Mouse (Mus musculus): ENCODE results near the gene Dennd5a. TPM values are rescaled to one million over a fixed set of nuclear protein-coding genes. Genes with fewer than 3 reads are reported as not detected.
"Not testable (repeated sequence)": the region's sequence is repeated elsewhere in the genome, so short reads cannot be mapped to it uniquely, and the experiment has no call there.

Dennd5a gene
- polyA plus RNA-seq, 1 experiment from 2014 or later, result 51.4 TPM

- 67% methylated on average over 5 of the region's 5 CpGs for WGBS
- not testable (repeated sequence) for H3K27ac ChIP-seq (ENCODE audit: low read depth); H3K9me3 ChIP-seq (ENCODE audit: low read depth, low read length); H3K4me3 ChIP-seq (ENCODE audit: low read depth, low read length); H3K4me1 ChIP-seq (ENCODE audit: insufficient read depth); H3K27me3 ChIP-seq (ENCODE audit: insufficient read depth, low read length); H3K9ac ChIP-seq; H3K4me2 ChIP-seq; ATAC-seq (ENCODE audit: insufficient read depth)
- peak; percentile 51 for TF ChIP-seq CTCF (IDR thresholded peaks at IDR 0.05; ENCODE audit: low read depth)
- peak; percentile 55 for DNase-seq
- H3K36me3 ChIP-seq (ENCODE audit: insufficient read depth), result peaks cover 64% of the 10 kb centered on the region
Measured at GRCm38 (mm10) chr7:109977131-109977530, 16.9 kb upstream of the Dennd5a start.

- Histone ChIP-seq H3K4me2 (no peak overlapping the region), H3K4me1 (ENCODE audit: insufficient read depth) (no peaks in the 10 kb centered on the region), H3K36me3 (ENCODE audit: insufficient read depth) (peaks cover 55% of the 10 kb centered on the region), H3K9ac (no peak overlapping the region), H3K4me3 (ENCODE audit: low read depth, low read length) (no peak overlapping the region), H3K9me3 (ENCODE audit: low read depth, low read length) (no peaks in the 10 kb centered on the region), H3K27me3 (ENCODE audit: insufficient read depth, low read length) (no peaks in the 10 kb centered on the region), H3K27ac (ENCODE audit: low read depth) (no peak overlapping the region)
- DNase-seq, result no peak
- WGBS, result 86% methylated on average over 6 of the region's 6 CpGs
- TF ChIP-seq CTCF (IDR thresholded peaks at IDR 0.05; ENCODE audit: low read depth), result no peak
- ATAC-seq (ENCODE audit: insufficient read depth), result no peak
Measured at GRCm38 (mm10) chr7:109975966-109976715, 15.9 kb upstream of the Dennd5a start.

GRCm38 (mm10) chr7:109969542-109969941, 9.3 kb upstream of the Dennd5a start:
- H3K9me3 ChIP-seq (ENCODE audit: low read depth, low read length), result no peaks in the 10 kb centered on the region
- peaks cover 9% of the 10 kb centered on the region; the same call in 1 of the 2 replicates for H3K4me1 ChIP-seq (ENCODE audit: insufficient read depth)
- no peak overlapping the region for H3K4me3 ChIP-seq (ENCODE audit: low read depth, low read length)
- no peaks in the 10 kb centered on the region for H3K27me3 ChIP-seq (ENCODE audit: insufficient read depth, low read length)
- ATAC-seq (ENCODE audit: insufficient read depth), result peak; percentile 45; the same call in 1 of the 2 replicates
- H3K36me3 ChIP-seq (ENCODE audit: insufficient read depth), result peaks cover 10% of the 10 kb centered on the region
- peak; percentile 32 for DNase-seq
- no peak for TF ChIP-seq CTCF (IDR thresholded peaks at IDR 0.05; ENCODE audit: low read depth)
- no peak overlapping the region for H3K9ac ChIP-seq
- H3K27ac ChIP-seq (ENCODE audit: low read depth), result peak overlapping the region; percentile 71
- H3K4me2 ChIP-seq, result no peak overlapping the region

GRCm38 (mm10) chr7:109968924-109969450, 8.7 kb upstream of the Dennd5a start:
- ATAC-seq (ENCODE audit: insufficient read depth), result peak; percentile 86
- Histone ChIP-seq H3K9me3 (ENCODE audit: low read depth, low read length) (no peaks in the 10 kb centered on the region), H3K4me3 (ENCODE audit: low read depth, low read length) (no peak overlapping the region), H3K4me2 (no peak overlapping the region), H3K36me3 (ENCODE audit: insufficient read depth) (peaks cover 10% of the 10 kb centered on the region), H3K27ac (ENCODE audit: low read depth) (peak overlapping the region; percentile 71), H3K4me1 (ENCODE audit: insufficient read depth) (peaks cover 9% of the 10 kb centered on the region; the same call in 1 of the 2 replicates), H3K27me3 (ENCODE audit: insufficient read depth, low read length) (no peaks in the 10 kb centered on the region), H3K9ac (no peak overlapping the region)
- TF ChIP-seq CTCF (IDR thresholded peaks at IDR 0.05; ENCODE audit: low read depth), result peak; percentile 31
- peak; percentile 90 for DNase-seq
- 0% methylated on average over 1 of the region's 2 CpGs for WGBS

- peaks cover 7% of the 10 kb centered on the region for H3K36me3 ChIP-seq (ENCODE audit: insufficient read depth)
- no peaks in the 10 kb centered on the region; the same call in 1 of the 2 replicates for H3K9me3 ChIP-seq (ENCODE audit: low read depth, low read length)
- H3K9ac ChIP-seq, result peak overlapping the region; percentile 23; the same call in 1 of the 2 replicates
- H3K4me3 ChIP-seq (ENCODE audit: low read depth, low read length), result no peak overlapping the region
- peaks cover 9% of the 10 kb centered on the region; the same call in 1 of the 2 replicates for H3K4me1 ChIP-seq (ENCODE audit: insufficient read depth)
- WGBS, result 58% methylated on average over 11 of the region's 11 CpGs
- peak; percentile 10; the same call in 1 of the 2 replicates for ATAC-seq (ENCODE audit: insufficient read depth)
- H3K4me2 ChIP-seq, result 0 out of 2 replicates have a peak overlapping the region, but pooled peaks have one; percentile 3
- peak overlapping the region; percentile 31 for H3K27ac ChIP-seq (ENCODE audit: low read depth)
- peak; percentile 81 for DNase-seq
- TF ChIP-seq CTCF (IDR thresholded peaks at IDR 0.05; ENCODE audit: low read depth), result no peak
- H3K27me3 ChIP-seq (ENCODE audit: insufficient read depth, low read length), result no peaks in the 10 kb centered on the region
Measured at GRCm38 (mm10) chr7:109967805-109968579, 7.7 kb upstream of the Dennd5a start.

GRCm38 (mm10) chr7:109965658-109966057, 5.4 kb upstream of the Dennd5a start:
- no peak for DNase-seq
- H3K9ac ChIP-seq, result no peak overlapping the region
- no peaks in the 10 kb centered on the region for H3K27me3 ChIP-seq (ENCODE audit: insufficient read depth, low read length)
- H3K4me2 ChIP-seq, result no peak overlapping the region
- H3K4me1 ChIP-seq (ENCODE audit: insufficient read depth), result peaks cover 11% of the 10 kb centered on the region; the same call in 1 of the 2 replicates
- no peak overlapping the region for H3K27ac ChIP-seq (ENCODE audit: low read depth)
- H3K9me3 ChIP-seq (ENCODE audit: low read depth, low read length), result no peaks in the 10 kb centered on the region; the same call in 1 of the 2 replicates
- H3K4me3 ChIP-seq (ENCODE audit: low read depth, low read length), result no peak overlapping the region
- no peak for TF ChIP-seq CTCF (IDR thresholded peaks at IDR 0.05; ENCODE audit: low read depth)
- no peak for ATAC-seq (ENCODE audit: insufficient read depth)
- H3K36me3 ChIP-seq (ENCODE audit: insufficient read depth), result no peaks in the 10 kb centered on the region

- Histone ChIP-seq H3K4me3 (ENCODE audit: low read depth, low read length) (no peak overlapping the region), H3K36me3 (ENCODE audit: insufficient read depth) (no peaks in the 10 kb centered on the region), H3K27ac (ENCODE audit: low read depth) (no peak overlapping the region), H3K9ac (no peak overlapping the region), H3K4me2 (no peak overlapping the region), H3K27me3 (ENCODE audit: insufficient read depth, low read length) (no peaks in the 10 kb centered on the region), H3K4me1 (ENCODE audit: insufficient read depth) (peaks cover 6% of the 10 kb centered on the region; the same call in 1 of the 2 replicates), H3K9me3 (ENCODE audit: low read depth, low read length) (no peaks in the 10 kb centered on the region; the same call in 1 of the 2 replicates)
- ATAC-seq (ENCODE audit: insufficient read depth), result no peak
- DNase-seq, result no peak
- peak; percentile 13; the same call in 1 of the 2 replicates for TF ChIP-seq CTCF (IDR thresholded peaks at IDR 0.05; ENCODE audit: low read depth)
- 94% methylated on average over 4 of the region's 4 CpGs for WGBS
Measured at GRCm38 (mm10) chr7:109963707-109964106, 3.4 kb upstream of the Dennd5a start.

All from lung, embryonic 14.5 days (tissue).